In genomic region chr7:126158238-126158637, GRCm38 (mm10) we compare ENCODE assay signal across 25 mouse cellular contexts.
"Had no signal": no experiment of that assay in that cellular context is flagged by ENCODE, and none has a peak within 500 bp of the region (broad histone marks: within the 10 kb centered on the region; RNA-seq: fewer than 3 reads in every experiment).

No protein-coding gene starts in this region.

- H3K27ac ChIP-seq: gastrocnemius, adult 2 months; heart, embryonic 10.5 days; hindbrain, embryonic 10.5 days; hindbrain, embryonic 12.5 days; hindbrain, embryonic 14.5 days; intestine, embryonic 15.5 days; layer of hippocampus, adult 2 months; left cerebral cortex, adult 2 months; limb, embryonic 10.5 days; limb, embryonic 12.5 days had no signal

- H3K4me2 ChIP-seq: heart, embryonic 12.5 days; hindbrain, embryonic 12.5 days; hindbrain, embryonic 14.5 days; intestine, embryonic 15.5 days; limb, embryonic 12.5 days had no signal

- H3K27me3 ChIP-seq: heart, embryonic 12.5 days; hindbrain, embryonic 12.5 days; intestine, embryonic 15.5 days; limb, embryonic 12.5 days had no signal

- ATAC-seq: forebrain, postnatal 0 days; hindbrain, embryonic 16.5 days; inflammation-experienced regulatory T-cells, adult 6 months; intestine, embryonic 15.5 days; intestine, postnatal 0 days had no signal

- H3K9me3 ChIP-seq: heart, embryonic 10.5 days; heart, embryonic 12.5 days; hindbrain, embryonic 10.5 days; hindbrain, embryonic 12.5 days; intestine, embryonic 15.5 days; limb, embryonic 10.5 days; limb, embryonic 12.5 days had no signal

- H3K9ac ChIP-seq: forebrain, postnatal 0 days; heart, embryonic 12.5 days; hindbrain, embryonic 12.5 days; hindbrain, embryonic 14.5 days; intestine, embryonic 15.5 days; limb, embryonic 12.5 days had no signal

- H3K4me3 ChIP-seq: gastrocnemius, adult 2 months; heart, embryonic 10.5 days; heart, embryonic 12.5 days; hindbrain, embryonic 10.5 days; hindbrain, embryonic 12.5 days; intestine, embryonic 15.5 days; layer of hippocampus, adult 2 months; left cerebral cortex, adult 2 months; limb, embryonic 10.5 days; limb, embryonic 12.5 days had no signal

- H3K4me1 ChIP-seq: heart, embryonic 10.5 days; heart, embryonic 12.5 days; hindbrain, embryonic 10.5 days; hindbrain, embryonic 12.5 days; intestine, embryonic 15.5 days; limb, embryonic 10.5 days; limb, embryonic 12.5 days had no signal

- DNase-seq: forebrain, postnatal 0 days; gastrocnemius, adult 2 months; gastrocnemius, postnatal 10 days; gastrocnemius, postnatal 25 days; heart, adult 18-20 months; heart, postnatal 10 days; heart, postnatal 4 days; kidney, adult 18-20 months; kidney, adult 8-10 months; kidney, postnatal 10 days; kidney, postnatal 25 days; kidney, postnatal 4 days had no signal
